Mouse (Mus musculus) heart, embryonic 11.5 days (tissue): Measurements from ENCODE around the gene Nfe2l1. TPM values are rescaled to one million over a fixed set of nuclear protein-coding genes. Genes with fewer than 3 reads are reported as not detected.
A peak's percentile ranks its signal among the peaks of the same experiment; 100 is the strongest.

Source experiments
- ATAC-seq: fragments of 200-750 bp; cut with Nextera tagmentation; replicated peaks from 2 replicates; pipeline ENCODE4 v1.8.0; 2017; ENCODE audit warnings: moderate library complexity; ENCODE audit not compliant: insufficient number of reproducible peaks, low FRiP score, low TSS enrichment
- H3K27ac ChIP-seq: fragments of 300-500 bp; sonication (generic); 2 replicates; pipeline ENCODE4 v1.5.1; 2014; ENCODE audit warnings: mild to moderate bottlenecking, low read depth, low read length
- H3K27me3 ChIP-seq: fragments of 300-500 bp; sonication (generic); 2 replicates; pipeline ENCODE4 v1.6.1; 2014; ENCODE audit warnings: mild to moderate bottlenecking, low read length, mixed read lengths; ENCODE audit not compliant: control insufficient read depth, insufficient read depth
- H3K36me3 ChIP-seq: fragments of 300-500 bp; sonication (generic); 2 replicates; pipeline ENCODE4 v1.6.1; 2014; ENCODE audit warnings: mild to moderate bottlenecking, low read length, moderate library complexity, mixed read lengths; ENCODE audit not compliant: control insufficient read depth, insufficient read depth
- H3K4me1 ChIP-seq: fragments of 300-500 bp; sonication (generic); 2 replicates; pipeline ENCODE4 v1.6.1; 2014; ENCODE audit warnings: low read length; ENCODE audit not compliant: control insufficient read depth, insufficient read depth
- H3K4me2 ChIP-seq: fragments of 300-500 bp; sonication (generic); 2 replicates; pipeline ENCODE4 v1.6.1; 2014; ENCODE audit warnings: mild to moderate bottlenecking, moderate library complexity
- H3K4me3 ChIP-seq: fragments of 300-500 bp; sonication (generic); 2 replicates; pipeline ENCODE4 v1.5.1; 2014; ENCODE audit warnings: low read depth, low read length
- H3K9ac ChIP-seq: fragments of 300-500 bp; sonication (generic); 2 replicates; pipeline ENCODE4 v1.6.1; 2014; ENCODE audit warnings: mild to moderate bottlenecking, low read depth, low read length, moderate library complexity
- H3K9me3 ChIP-seq: fragments of 300-500 bp; sonication (generic); replicated peaks from 2 replicates; pipeline ENCODE4 v1.6.1; 2016; ENCODE audit warnings: low read length; ENCODE audit not compliant: control insufficient read depth
- WGBS: fragments of 180-500 bp; shearing (Covaris S2); extraction: QIAGEN DNeasy Blood & Tissue Kit; methylation state at CpG from one replicate; pipeline ENCODE4 v1.1.7; 2014; ENCODE audit not compliant: insufficient replicate concordance; 5-methylcytosine and 5-hydroxymethylcytosine counted together
- polyA plus RNA-seq: library from polyadenylated mRNA; unstranded; fragments of >200 nt; fragmentation: Nextera tagmentation; extraction: Ambion mirVana; gene quantifications from 2 replicates; pipeline ENCODE4 v1.2.1, GENCODE M21; 2014

The Nfe2l1 gene
- polyA plus RNA-seq, 1 experiment from 2014 or later: 36.5 TPM

DNA sequence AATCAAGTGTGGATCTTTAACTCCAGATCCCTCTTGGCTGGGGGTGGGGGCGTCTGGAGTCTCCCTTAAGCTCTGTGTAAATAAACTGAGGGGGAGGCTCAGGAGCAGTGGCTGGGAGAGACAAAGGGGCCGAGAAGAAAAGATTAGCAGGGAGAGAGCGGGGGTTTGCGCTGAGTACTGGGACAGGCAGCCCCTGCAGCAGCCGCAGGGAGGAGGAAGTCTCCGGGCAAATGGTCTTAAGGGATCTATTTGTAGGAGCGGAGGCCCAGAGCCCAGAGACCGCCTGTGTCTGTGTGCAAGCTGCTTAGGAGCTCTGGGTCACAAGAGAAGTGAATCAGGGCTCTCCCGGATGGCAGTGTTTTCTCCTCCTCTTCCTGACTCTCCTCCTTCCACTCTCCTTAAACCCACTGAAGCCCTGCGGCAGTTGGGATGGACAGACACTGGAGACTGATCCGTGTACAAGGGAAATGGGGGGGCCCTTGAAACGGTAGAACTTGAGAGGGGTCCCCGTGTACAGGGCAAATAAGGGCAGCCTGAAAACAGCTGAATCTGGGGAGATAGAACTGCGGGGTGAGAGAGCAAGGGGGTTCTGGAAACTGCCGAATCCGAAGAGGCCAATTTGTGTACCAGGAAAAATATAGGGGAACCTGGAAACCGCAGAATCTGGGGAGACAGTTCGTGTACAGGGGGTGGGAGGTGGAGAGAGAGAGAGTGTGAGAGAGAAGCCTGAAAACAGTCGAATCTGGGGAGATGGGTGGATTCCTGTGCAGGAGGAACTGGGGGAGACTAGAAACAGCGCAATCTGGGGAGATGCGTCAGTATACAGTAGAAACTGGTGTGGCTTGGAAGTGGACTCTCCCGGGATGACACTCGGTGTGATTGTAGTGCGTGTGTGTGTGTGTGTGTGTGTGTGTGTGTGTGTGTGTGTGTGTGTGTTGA, 42.9 kb upstream of the Nfe2l1 start:
- peaks cover 28% of the 10 kb centered on the region for H3K4me1 ChIP-seq
- peak overlapping the region; percentile 16; the same call in 1 of the 2 replicates for H3K9ac ChIP-seq
- peak overlapping the region; percentile 41 for H3K4me2 ChIP-seq
- 11% methylated on average over 24 of the region's 24 CpGs for WGBS
- peaks cover 12% of the 10 kb centered on the region for H3K27me3 ChIP-seq
- no peaks in the 10 kb centered on the region for H3K9me3 ChIP-seq
- ATAC-seq: no peak
- H3K27ac ChIP-seq: peak overlapping the region; percentile 59
- H3K36me3 ChIP-seq: no peaks in the 10 kb centered on the region
- H3K4me3 ChIP-seq: peak overlapping the region; percentile 8

DNA sequence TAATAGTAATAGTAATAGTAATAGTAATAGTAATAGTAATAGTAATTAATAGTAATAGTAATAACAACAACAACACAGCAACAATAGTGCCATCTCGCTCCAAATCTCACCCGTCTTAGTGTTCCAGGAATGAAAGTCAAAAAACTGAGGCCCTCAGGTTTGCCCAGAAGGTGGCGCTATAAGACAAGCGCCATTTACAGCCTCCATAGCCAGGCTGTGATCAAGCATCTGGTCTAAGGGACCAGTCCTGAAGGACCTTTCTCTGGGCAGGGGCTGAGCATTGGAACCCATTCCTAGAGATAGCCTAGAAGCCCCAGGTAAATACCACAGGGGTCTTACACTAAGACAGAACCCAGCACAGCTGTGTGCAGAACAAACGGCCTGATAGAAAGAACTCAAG, 37.4 kb upstream of the Nfe2l1 start:
- Histone ChIP-seq H3K9me3 (no peaks in the 10 kb centered on the region), H3K4me3 (no peak overlapping the region), H3K4me2 (no peak overlapping the region), H3K36me3 (no peaks in the 10 kb centered on the region), H3K9ac (no peak overlapping the region), H3K27ac (no peak overlapping the region), H3K4me1 (peaks cover 6% of the 10 kb centered on the region), H3K27me3 (peaks cover 3% of the 10 kb centered on the region; the same call in 1 of the 2 replicates)
- no peak for ATAC-seq
- 15% methylated on average over 5 of the region's 5 CpGs for WGBS

DNA sequence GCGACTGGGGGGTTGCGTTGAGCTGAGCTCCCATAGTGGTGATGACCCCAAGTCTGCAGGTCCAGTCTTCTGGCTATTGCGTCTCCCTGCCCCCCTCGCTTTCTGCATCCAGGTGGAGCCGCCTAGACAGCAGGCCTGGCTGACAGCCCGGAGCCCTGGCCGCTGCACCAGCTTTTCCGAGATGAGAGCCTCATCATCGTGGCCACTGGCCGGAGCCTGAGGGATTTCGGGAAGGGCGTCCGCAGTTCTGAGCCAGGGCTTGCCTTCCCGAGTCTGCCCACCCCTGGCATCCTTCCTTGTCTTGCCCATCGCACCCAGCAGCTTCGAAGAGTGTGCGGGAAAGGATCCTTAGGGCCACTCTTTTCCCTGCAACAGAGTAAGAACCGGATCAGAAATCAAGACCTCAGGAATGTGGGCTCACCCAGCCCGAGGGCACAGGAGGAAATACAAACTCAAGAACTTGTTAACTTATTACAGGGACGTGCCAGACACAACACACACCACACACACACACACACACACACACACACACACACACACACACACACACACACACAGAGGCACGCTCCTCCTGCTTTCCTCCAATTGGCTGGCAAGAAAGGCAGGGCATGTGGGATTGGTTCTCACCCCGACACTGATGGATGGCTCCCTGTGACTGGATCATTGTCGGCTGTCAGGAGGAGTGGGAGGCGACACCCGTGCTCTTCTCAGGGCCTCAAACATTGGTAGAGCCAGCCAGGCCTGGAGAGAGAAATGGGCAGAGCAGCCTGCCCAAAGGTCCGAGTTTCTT, 33.6 kb upstream of the Nfe2l1 start:
- Histone ChIP-seq H3K9ac (no peak overlapping the region), H3K4me1 (peaks cover 16% of the 10 kb centered on the region), H3K36me3 (no peaks in the 10 kb centered on the region), H3K9me3 (no peaks in the 10 kb centered on the region), H3K27ac (no peak overlapping the region), H3K27me3 (peaks cover 3% of the 10 kb centered on the region; the same call in 1 of the 2 replicates), H3K4me2 (peak overlapping the region; percentile 62), H3K4me3 (peak overlapping the region; percentile 18)
- ATAC-seq: no peak
- WGBS: 24% methylated on average over 26 of the region's 26 CpGs

DNA sequence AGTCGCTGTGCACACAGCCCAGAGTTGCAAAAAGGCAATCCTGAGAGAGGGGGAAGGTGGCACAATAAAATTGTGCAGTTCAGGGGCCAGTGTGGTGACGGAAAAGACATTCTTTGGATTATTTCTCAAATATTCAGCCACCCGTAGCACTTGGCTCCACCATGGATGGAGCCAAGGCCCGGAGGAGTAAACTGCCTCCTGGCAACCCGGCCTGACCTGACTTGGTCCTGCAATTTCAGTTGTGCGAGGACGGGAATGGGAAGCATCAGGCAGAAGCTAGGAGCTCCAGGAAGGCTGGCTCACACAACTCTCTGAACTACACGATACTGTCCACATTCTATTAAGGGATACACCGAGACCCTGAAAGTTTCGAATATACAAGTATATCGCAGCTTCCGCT, 32.8 kb upstream of the Nfe2l1 start:
- peak overlapping the region; percentile 94 for H3K4me2 ChIP-seq
- no peaks in the 10 kb centered on the region for H3K36me3 ChIP-seq
- no peak overlapping the region for H3K4me3 ChIP-seq
- WGBS: 79% methylated on average over 12 of the region's 12 CpGs
- H3K27me3 ChIP-seq: peaks cover 3% of the 10 kb centered on the region; the same call in 1 of the 2 replicates
- no peaks in the 10 kb centered on the region for H3K9me3 ChIP-seq
- no peak overlapping the region for H3K9ac ChIP-seq
- ATAC-seq: no peak
- H3K4me1 ChIP-seq: peaks cover 16% of the 10 kb centered on the region
- no peak overlapping the region for H3K27ac ChIP-seq

DNA sequence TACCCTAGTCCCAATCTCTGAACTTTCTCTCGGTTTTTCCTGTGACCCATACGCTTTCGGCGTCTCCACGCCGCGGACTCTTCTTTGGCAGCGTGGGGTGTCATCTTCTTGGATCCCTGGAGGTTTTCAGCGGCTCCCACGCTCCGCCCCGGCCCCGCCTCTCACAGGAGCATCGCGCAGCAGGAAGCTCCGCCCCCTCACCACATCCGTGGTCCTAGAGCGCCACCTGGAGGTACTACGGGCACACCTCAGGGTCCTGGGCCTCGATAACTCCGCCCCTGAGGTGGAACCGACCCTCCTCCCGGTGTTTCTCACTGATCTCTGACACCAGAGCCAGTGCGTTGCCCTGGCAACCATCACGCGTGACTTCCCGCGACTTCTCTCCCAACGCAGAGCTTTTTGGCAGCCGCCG, 32.1 kb upstream of the Nfe2l1 start:
- under 1% methylated on average over 31 of the region's 31 CpGs for WGBS
- no peak overlapping the region for H3K27ac ChIP-seq
- peak; percentile 75 for ATAC-seq

DNA sequence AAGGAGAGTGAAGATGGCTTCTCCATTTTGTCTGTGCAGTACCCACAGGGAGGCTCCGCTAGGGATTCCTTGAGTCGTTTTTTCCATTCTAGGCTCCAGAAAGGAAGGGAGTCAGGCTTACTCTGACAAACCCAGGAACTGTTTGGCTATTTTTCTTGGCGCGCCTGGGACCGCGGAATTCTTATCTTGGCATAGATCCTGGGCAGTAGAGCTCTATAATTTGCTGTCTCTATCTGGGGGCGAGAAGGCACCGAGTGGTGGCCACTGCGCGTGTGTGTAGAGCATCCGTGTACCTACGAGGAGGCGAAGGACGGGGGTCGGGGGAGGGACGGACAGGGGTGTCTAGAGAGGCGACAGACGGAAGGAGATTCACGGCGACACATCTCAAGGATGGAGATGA, 31.7 kb upstream of the Nfe2l1 start:
- under 1% methylated on average over 20 of the region's 20 CpGs for WGBS
- peak overlapping the region; percentile 94 for H3K4me2 ChIP-seq
- H3K9ac ChIP-seq: peak overlapping the region; percentile 56
- H3K27me3 ChIP-seq: peaks cover 3% of the 10 kb centered on the region; the same call in 1 of the 2 replicates
- ATAC-seq: peak; percentile 32; the same call in 1 of the 2 replicates
- H3K4me3 ChIP-seq: peak overlapping the region; percentile 55
- peaks cover 16% of the 10 kb centered on the region for H3K4me1 ChIP-seq
- H3K36me3 ChIP-seq: no peaks in the 10 kb centered on the region
- H3K27ac ChIP-seq: 0 out of 2 replicates have a peak overlapping the region, but pooled peaks have one; percentile 29
- H3K9me3 ChIP-seq: no peaks in the 10 kb centered on the region

More for the DNA sequence above, 32.1 kb upstream of the Nfe2l1 start:
- Histone ChIP-seq H3K9ac (peak overlapping the region; percentile 56), H3K4me3 (peak overlapping the region; percentile 55), H3K9me3 (no peaks in the 10 kb centered on the region), H3K27me3 (peaks cover 3% of the 10 kb centered on the region; the same call in 1 of the 2 replicates), H3K4me2 (peak overlapping the region; percentile 94), H3K36me3 (no peaks in the 10 kb centered on the region), H3K4me1 (peaks cover 16% of the 10 kb centered on the region)

DNA sequence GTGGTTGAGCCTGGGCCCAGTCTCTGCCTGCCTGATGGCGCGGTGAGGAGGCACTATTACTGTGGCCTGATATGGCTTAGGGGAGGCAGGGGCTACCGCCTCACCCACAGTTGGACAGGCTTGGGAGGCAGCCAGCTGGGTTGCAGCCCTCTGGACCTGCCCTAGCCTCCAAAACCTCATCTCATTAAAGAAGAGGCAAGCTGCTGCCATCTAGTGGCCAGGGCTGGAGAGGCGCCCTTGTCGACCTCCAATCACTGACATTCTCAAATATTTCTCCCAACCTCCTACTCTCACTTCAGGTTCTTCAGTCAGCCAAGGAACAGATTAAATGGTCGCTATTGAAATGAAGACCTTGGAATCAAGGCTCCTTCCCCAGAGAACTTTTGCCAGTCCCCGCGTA, 30.8 kb upstream of the Nfe2l1 start:
- Histone ChIP-seq H3K4me2 (peak overlapping the region; percentile 94; the same call in 1 of the 2 replicates), H3K9ac (no peak overlapping the region), H3K4me3 (no peak overlapping the region), H3K27me3 (peaks cover 3% of the 10 kb centered on the region; the same call in 1 of the 2 replicates), H3K27ac (no peak overlapping the region), H3K9me3 (no peaks in the 10 kb centered on the region), H3K4me1 (peaks cover 16% of the 10 kb centered on the region), H3K36me3 (no peaks in the 10 kb centered on the region)
- 12% methylated on average over 8 of the region's 8 CpGs for WGBS
- ATAC-seq: peak; percentile 55

DNA sequence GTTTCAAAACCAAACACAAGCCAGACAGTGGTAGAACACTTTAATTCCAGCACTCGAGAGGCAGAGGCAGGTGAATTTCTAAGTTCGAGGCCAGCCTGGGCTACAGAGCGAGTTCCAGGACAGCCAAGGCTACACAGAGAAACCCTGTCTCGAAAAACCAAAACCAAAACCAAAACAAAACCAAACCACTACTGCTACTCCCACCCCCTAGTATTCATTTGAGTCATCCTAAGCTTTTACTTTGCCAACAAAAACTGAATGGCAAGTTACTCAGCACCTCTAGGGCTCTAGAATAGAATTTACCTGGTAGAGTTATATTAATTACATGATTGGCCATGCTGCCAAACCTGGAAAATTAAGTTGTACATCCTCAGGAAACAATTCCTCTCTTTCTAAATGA, 29.9 kb upstream of the Nfe2l1 start:
- Histone ChIP-seq H3K9ac (no peak overlapping the region), H3K36me3 (no peaks in the 10 kb centered on the region), H3K4me3 (no peak overlapping the region), H3K27me3 (peaks cover 3% of the 10 kb centered on the region; the same call in 1 of the 2 replicates), H3K4me1 (peaks cover 16% of the 10 kb centered on the region), H3K9me3 (no peaks in the 10 kb centered on the region), H3K4me2 (no peak overlapping the region), H3K27ac (no peak overlapping the region)
- no peak for ATAC-seq
- 85% methylated on average over 4 of the region's 4 CpGs for WGBS
